Mouse (Mus musculus) forebrain, embryonic 14.5 days (tissue): Measurements from ENCODE around the gene Olfr746. TPM values are rescaled to one million over a fixed set of nuclear protein-coding genes. Genes with fewer than 3 reads are reported as not detected.

ENCODE experiments used
- ATAC-seq: fragments of 200-750 bp; cut with Nextera tagmentation; 2 replicates; pipeline ENCODE4 v1.8.0; 2017; ENCODE audit warnings: mild to moderate bottlenecking, moderate library complexity
- DNase-seq: peaks from one replicate; pipeline ENCODE4 v3.0.0-alpha.2; 2015; ENCODE audit warnings: low spot score
- H3K27ac ChIP-seq: fragments of 300-500 bp; sonication (generic); 2 replicates; pipeline ENCODE4 v1.5.1; 2014; ENCODE audit warnings: low read depth, mild to moderate bottlenecking, control low read depth, low read length, moderate library complexity
- H3K27me3 ChIP-seq: fragments of 300-500 bp; sonication (generic); replicated peaks from 2 replicates; pipeline ENCODE4 v1.6.1; 2014; ENCODE audit warnings: low read length, control low read depth, mixed read lengths; ENCODE audit not compliant: control insufficient read depth, insufficient read depth
- H3K36me3 ChIP-seq: fragments of 300-500 bp; sonication (generic); 2 replicates; pipeline ENCODE4 v1.6.1; 2014; ENCODE audit warnings: low read length, control low read depth; ENCODE audit not compliant: control insufficient read depth, insufficient read depth
- H3K4me1 ChIP-seq: fragments of 300-500 bp; sonication (generic); 2 replicates; pipeline ENCODE4 v1.6.1; 2014; ENCODE audit warnings: antibody characterized with exemption, low read length, control low read depth; ENCODE audit not compliant: control insufficient read depth, insufficient read depth
- H3K4me2 ChIP-seq: fragments of 300-500 bp; sonication (generic); 2 replicates; pipeline ENCODE4 v1.6.1; 2014; ENCODE audit warnings: mild to moderate bottlenecking, control low read depth, low read length
- H3K4me3 ChIP-seq: fragments of 300-500 bp; sonication (generic); 2 replicates; pipeline ENCODE4 v1.5.1; 2014; ENCODE audit warnings: low read depth, low read length, control low read depth
- H3K9ac ChIP-seq: fragments of 300-500 bp; sonication (generic); 2 replicates; pipeline ENCODE4 v1.6.1; 2014; ENCODE audit warnings: mild to moderate bottlenecking, low read length, control low read depth, moderate library complexity
- H3K9me3 ChIP-seq: fragments of 300-500 bp; sonication (generic); replicated peaks from 2 replicates; pipeline ENCODE4 v1.6.1; 2016; ENCODE audit warnings: low read length, control low read depth, mixed read lengths; ENCODE audit not compliant: control insufficient read depth
- WGBS: fragments of 180-500 bp; shearing (Covaris S2); extraction: QIAGEN DNeasy Blood & Tissue Kit; methylation state at CpG from one replicate; pipeline ENCODE4 v1.1.7; 2014; 5-methylcytosine and 5-hydroxymethylcytosine counted together
- polyA plus RNA-seq: library from polyadenylated mRNA; unstranded; fragments of >200 nt; fragmentation: Nextera tagmentation; extraction: Ambion mirVana; gene quantifications from 2 replicates; pipeline ENCODE4 v1.2.1, GENCODE M21; 2014

Olfr746 gene
- polyA plus RNA-seq, result not detected in 2 replicates

- Histone ChIP-seq H3K36me3 (no peaks in the 10 kb centered on the region), H3K27me3 (no peaks in the 10 kb centered on the region), H3K9ac (no peak within 1 kb of the TSS), H3K4me1 (no peaks in the 10 kb centered on the region), H3K9me3 (no peaks in the 10 kb centered on the region), H3K27ac (no peak within 1 kb of the TSS), H3K4me2 (no peak within 1 kb of the TSS), H3K4me3 (no peak within 1 kb of the TSS)
- no peak for DNase-seq
- no peak for ATAC-seq
Measured at GRCm38 (mm10) chr14:50646783-50647182, at the start of gene Olfr746. Olfr746 (plus strand) TSS chr14:50647083.

GRCm38 (mm10) chr14:50614579-50614978, 32.3 kb upstream of the Olfr746 start, which contains the start of gene Olfr744:
Olfr744 (plus strand) TSS chr14:50614879.
- H3K4me1 ChIP-seq, result no peaks in the 10 kb centered on the region
- 89% methylated on average over 2 of the region's 2 CpGs for WGBS
- no peaks in the 10 kb centered on the region for H3K27me3 ChIP-seq
- ATAC-seq (no peak), DNase-seq (no peak)
- H3K4me3 ChIP-seq, result no peak within 1 kb of the TSS
- no peak within 1 kb of the TSS for H3K4me2 ChIP-seq
- no peak within 1 kb of the TSS for H3K9ac ChIP-seq
- no peaks in the 10 kb centered on the region for H3K9me3 ChIP-seq
- no peaks in the 10 kb centered on the region for H3K36me3 ChIP-seq
- H3K27ac ChIP-seq, result no peak within 1 kb of the TSS

GRCm38 (mm10) chr14:50639088-50639487, 7.8 kb upstream of the Olfr746 start, which contains the start of gene Olfr745:
Olfr745 (plus strand) TSS chr14:50639388.
- no peaks in the 10 kb centered on the region for H3K9me3 ChIP-seq
- no peak within 1 kb of the TSS for H3K4me3 ChIP-seq
- DNase-seq, result no peak
- no peak within 1 kb of the TSS for H3K9ac ChIP-seq
- no peak for ATAC-seq
- no peak within 1 kb of the TSS for H3K27ac ChIP-seq
- H3K4me1 ChIP-seq, result no peaks in the 10 kb centered on the region
- no peaks in the 10 kb centered on the region for H3K27me3 ChIP-seq
- no peaks in the 10 kb centered on the region for H3K36me3 ChIP-seq
- WGBS, result 82% methylated on average over 2 of the region's 2 CpGs
- H3K4me2 ChIP-seq, result no peak within 1 kb of the TSS

GRCm38 (mm10) chr14:50693106-50693505, 46.2 kb downstream of the Olfr746 start, which contains the start of gene Olfr747:
Olfr747 (minus strand) TSS chr14:50693206.
- Histone ChIP-seq H3K4me2 (no peak within 1 kb of the TSS), H3K9me3 (no peaks in the 10 kb centered on the region), H3K36me3 (no peaks in the 10 kb centered on the region), H3K27me3 (no peaks in the 10 kb centered on the region), H3K9ac (no peak within 1 kb of the TSS), H3K27ac (no peak within 1 kb of the TSS), H3K4me3 (no peak within 1 kb of the TSS), H3K4me1 (no peaks in the 10 kb centered on the region)
- DNase-seq (no peak), ATAC-seq (no peak)
- WGBS, result 93% methylated on average over 3 of the region's 3 CpGs

Other genes starting within 250 kb of the Olfr746 start
- not detected in 2 replicates for gene Olfr738, start 239.5 kb upstream of the Olfr746 start, polyA plus RNA-seq
- not detected in 2 replicates for gene Olfr739, start 228.5 kb upstream of the Olfr746 start, polyA plus RNA-seq
- not detected in 2 replicates for gene Olfr740, start 201.5 kb upstream of the Olfr746 start, polyA plus RNA-seq
- not detected in 2 replicates for gene Olfr741, start 174.3 kb upstream of the Olfr746 start, polyA plus RNA-seq
- gene Olfr742, start 143.5 kb upstream of the Olfr746 start, polyA plus RNA-seq, result not detected in 2 replicates
- not detected in 2 replicates for gene Olfr743, start 125.2 kb upstream of the Olfr746 start, polyA plus RNA-seq
- not detected in 2 replicates for gene Olfr744, start 32.2 kb upstream of the Olfr746 start, polyA plus RNA-seq
- not detected in 2 replicates for gene Olfr745, start 7.7 kb upstream of the Olfr746 start, polyA plus RNA-seq
- not detected in 2 replicates for gene Olfr747, start 46.1 kb downstream of the Olfr746 start, polyA plus RNA-seq
- gene Olfr748, start 60.3 kb downstream of the Olfr746 start, polyA plus RNA-seq, result not detected in 2 replicates
- gene Olfr749, start 98.0 kb downstream of the Olfr746 start, polyA plus RNA-seq, result not detected in 2 replicates
- 152 and 161 TPM in 2 replicates for gene Ttc5, start 138.4 kb downstream of the Olfr746 start, polyA plus RNA-seq
- 0.11 TPM in 1 of 2 replicates, not detected in the other for gene Ccnb1ip1, start 160.6 kb downstream of the Olfr746 start, polyA plus RNA-seq
- gene Parp2, start 160.8 kb downstream of the Olfr746 start, polyA plus RNA-seq, result 58.7 and 60.9 TPM in 2 replicates
- gene Tep1, start 223.5 kb downstream of the Olfr746 start, polyA plus RNA-seq, result 1.3 and 2.5 TPM in 2 replicates